Mouse (Mus musculus): ENCODE data around the gene Cbln3. TPM values are rescaled to one million over a fixed set of nuclear protein-coding genes. Genes with fewer than 3 reads are reported as not detected.

Gene Cbln3
- polyA plus RNA-seq, 1 experiment from 2014 or later, result 0.07 TPM

DNA sequence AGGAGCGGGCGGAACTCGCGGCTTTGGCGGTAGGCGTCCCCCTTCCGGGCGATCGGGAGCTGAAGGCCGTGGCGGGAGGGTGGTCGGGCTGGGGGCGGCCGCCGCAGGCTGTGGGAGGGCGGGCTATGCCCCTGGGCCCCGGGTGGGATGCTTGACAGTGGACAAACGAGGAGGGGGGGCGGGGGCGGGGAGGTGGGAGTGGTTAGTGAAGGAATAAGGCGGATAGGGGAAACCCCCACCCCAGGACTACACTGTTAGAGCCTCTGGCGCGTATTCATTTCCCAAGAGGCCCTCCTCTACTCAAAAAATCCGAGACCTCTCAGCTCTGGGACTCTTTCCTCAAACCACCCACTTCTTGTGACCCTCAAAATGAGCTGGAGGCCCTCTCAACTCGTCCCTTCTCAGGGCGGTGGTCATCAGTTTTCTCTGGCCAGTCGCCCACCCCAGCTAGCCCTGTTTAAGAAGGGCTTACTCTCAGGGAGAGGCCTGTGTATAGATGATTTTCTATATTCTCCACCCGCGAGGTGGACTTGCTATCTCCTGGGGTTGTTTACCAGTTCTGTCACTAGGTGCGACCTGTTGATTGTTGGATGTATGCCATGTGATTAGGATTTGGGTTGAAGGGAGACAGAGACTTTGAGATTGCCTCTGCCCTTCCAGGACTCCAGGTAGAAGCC, 1.1 kb upstream of the Cbln3 start:
- Histone ChIP-seq H3K36me3 (replicated peaks; ENCODE audit: control insufficient read depth, insufficient read depth, low read depth, low read length) (peaks cover 9% of the 10 kb centered on the region), H3K27ac (replicated peaks; ENCODE audit: low read depth, low read length) (peak overlapping the region; percentile 84), H3K4me2 (ENCODE audit: low read depth, low read length) (peak overlapping the region; percentile 85), H3K4me1 (ENCODE audit: control insufficient read depth, insufficient read depth, low read length) (no peaks in the 10 kb centered on the region), H3K9ac (replicated peaks; ENCODE audit: low read length) (peak overlapping the region; percentile 74), H3K9me3 (replicated peaks; ENCODE audit: control insufficient read depth, low read length) (no peaks in the 10 kb centered on the region), H3K27me3 (ENCODE audit: control insufficient read depth, insufficient read depth, low read length) (no peaks in the 10 kb centered on the region), H3K4me3 (ENCODE audit: low read depth, low read length) (peak overlapping the region; percentile 76)
- DNase-seq (ENCODE audit: low spot score) (peak; percentile 56), ATAC-seq (replicated peaks; ENCODE audit: insufficient number of reproducible peaks, low FRiP score, low TSS enrichment, low read depth) (peak; percentile 67)
- WGBS, result 0% methylated on average over 15 of the region's 30 CpGs

DNA sequence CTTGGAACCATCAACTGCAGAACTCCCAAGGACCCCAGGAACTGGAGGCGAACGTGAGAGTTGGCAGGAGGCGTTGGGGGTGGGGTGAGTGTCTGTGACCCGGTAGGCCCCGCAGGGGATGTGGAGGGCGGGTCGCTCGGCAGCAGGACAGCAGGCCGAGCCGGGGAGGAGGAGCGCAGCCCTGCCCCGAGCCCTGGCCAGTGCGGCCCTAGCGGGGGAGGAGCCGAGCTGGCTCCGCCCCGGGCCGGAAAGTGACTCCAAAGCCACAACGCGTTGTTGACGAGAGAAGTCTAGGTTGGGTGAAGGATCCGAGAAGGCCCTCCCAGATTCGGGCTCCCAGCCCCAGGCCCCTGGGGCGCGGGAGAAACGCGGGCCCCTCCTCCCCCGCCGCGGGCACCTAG, 521 bp upstream of the Cbln3 start, which contains the start of gene Khnyn:
Gene Khnyn, plus strand, starts transcription at position 235 of the 401 bp plus-strand sequence.
- Histone ChIP-seq H3K4me3 (ENCODE audit: low read depth, low read length) (peak within 1 kb of the TSS; percentile 76), H3K36me3 (replicated peaks; ENCODE audit: control insufficient read depth, insufficient read depth, low read depth, low read length) (peaks cover 9% of the 10 kb centered on the region), H3K4me2 (ENCODE audit: low read depth, low read length) (peak within 1 kb of the TSS; percentile 85), H3K4me1 (ENCODE audit: control insufficient read depth, insufficient read depth, low read length) (no peaks in the 10 kb centered on the region), H3K9ac (replicated peaks; ENCODE audit: low read length) (peak within 1 kb of the TSS; percentile 74), H3K9me3 (replicated peaks; ENCODE audit: control insufficient read depth, low read length) (no peaks in the 10 kb centered on the region), H3K27me3 (ENCODE audit: control insufficient read depth, insufficient read depth, low read length) (no peaks in the 10 kb centered on the region), H3K27ac (replicated peaks; ENCODE audit: low read depth, low read length) (peak within 1 kb of the TSS; percentile 84)
- WGBS, result under 1% methylated on average over 29 of the region's 30 CpGs
- peak; percentile 93 for DNase-seq (ENCODE audit: low spot score)
- peak; percentile 93 for ATAC-seq (replicated peaks; ENCODE audit: insufficient number of reproducible peaks, low FRiP score, low TSS enrichment, low read depth)

DNA sequence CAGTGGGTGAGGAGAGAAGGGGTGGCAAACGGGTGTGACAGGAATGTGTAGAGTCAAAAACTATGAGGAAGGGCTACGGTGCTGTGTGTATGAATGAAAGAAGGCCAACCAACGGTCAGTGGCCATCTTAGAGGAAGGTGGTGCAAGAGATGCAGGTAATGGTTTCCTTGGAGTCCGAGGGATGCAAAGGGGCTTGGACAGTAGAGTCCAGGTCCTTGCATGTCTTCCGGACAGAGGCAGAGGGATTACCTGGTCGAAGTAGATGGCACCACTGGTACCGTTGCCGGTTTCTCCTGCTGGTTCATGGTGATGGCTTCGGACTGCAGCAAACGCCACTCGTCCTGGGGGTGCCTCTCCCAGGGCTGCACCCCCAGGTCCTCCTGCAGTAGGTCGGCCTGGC, 529 bp downstream of the Cbln3 start:
- Histone ChIP-seq H3K9ac (replicated peaks; ENCODE audit: low read length) (no peak overlapping the region), H3K27ac (replicated peaks; ENCODE audit: low read depth, low read length) (no peak overlapping the region), H3K27me3 (ENCODE audit: control insufficient read depth, insufficient read depth, low read length) (no peaks in the 10 kb centered on the region), H3K36me3 (replicated peaks; ENCODE audit: control insufficient read depth, insufficient read depth, low read depth, low read length) (peaks cover 9% of the 10 kb centered on the region), H3K9me3 (replicated peaks; ENCODE audit: control insufficient read depth, low read length) (no peaks in the 10 kb centered on the region), H3K4me1 (ENCODE audit: control insufficient read depth, insufficient read depth, low read length) (no peaks in the 10 kb centered on the region), H3K4me3 (ENCODE audit: low read depth, low read length) (no peak overlapping the region), H3K4me2 (ENCODE audit: low read depth, low read length) (no peak overlapping the region)
- ATAC-seq (replicated peaks; ENCODE audit: insufficient number of reproducible peaks, low FRiP score, low TSS enrichment, low read depth), result no peak
- DNase-seq (ENCODE audit: low spot score), result no peak
- 91% methylated on average over 12 of the region's 12 CpGs for WGBS

DNA sequence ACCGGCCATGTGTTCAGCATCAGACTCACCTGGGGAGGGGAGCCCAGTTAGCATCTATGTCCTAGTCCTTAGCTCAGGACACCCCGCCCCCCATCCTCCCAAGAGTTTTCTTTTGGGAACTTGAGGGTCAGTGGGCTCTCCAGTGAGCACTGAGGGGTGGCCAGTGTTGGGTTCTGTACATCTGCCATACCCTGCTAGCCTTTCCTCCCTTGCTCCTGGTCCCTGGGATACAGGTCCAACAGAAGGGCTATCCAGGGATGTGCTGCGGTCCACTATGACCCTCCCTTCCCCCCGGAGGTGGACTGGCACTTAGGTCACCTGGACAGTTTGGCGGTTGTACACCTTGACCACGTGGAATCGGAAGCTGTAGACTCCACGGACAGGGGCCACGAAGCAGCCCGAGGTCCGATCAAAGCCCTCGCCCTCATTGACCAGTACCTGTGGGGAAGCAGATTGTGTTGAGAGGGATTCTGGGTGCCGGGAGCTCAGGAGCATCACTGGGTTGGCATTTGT, 987 bp downstream of the Cbln3 start:
- H3K27ac ChIP-seq (replicated peaks; ENCODE audit: low read depth, low read length), result no peak overlapping the region
- DNase-seq (ENCODE audit: low spot score) (no peak), ATAC-seq (replicated peaks; ENCODE audit: insufficient number of reproducible peaks, low FRiP score, low TSS enrichment, low read depth) (no peak)
- no peaks in the 10 kb centered on the region for H3K4me1 ChIP-seq (ENCODE audit: control insufficient read depth, insufficient read depth, low read length)
- no peaks in the 10 kb centered on the region for H3K9me3 ChIP-seq (replicated peaks; ENCODE audit: control insufficient read depth, low read length)
- no peak overlapping the region for H3K4me2 ChIP-seq (ENCODE audit: low read depth, low read length)
- no peaks in the 10 kb centered on the region for H3K27me3 ChIP-seq (ENCODE audit: control insufficient read depth, insufficient read depth, low read length)
- WGBS, result 90% methylated on average over 13 of the region's 13 CpGs
- no peak overlapping the region for H3K9ac ChIP-seq (replicated peaks; ENCODE audit: low read length)
- no peak overlapping the region for H3K4me3 ChIP-seq (ENCODE audit: low read depth, low read length)
- H3K36me3 ChIP-seq (replicated peaks; ENCODE audit: control insufficient read depth, insufficient read depth, low read depth, low read length), result peaks cover 6% of the 10 kb centered on the region

DNA sequence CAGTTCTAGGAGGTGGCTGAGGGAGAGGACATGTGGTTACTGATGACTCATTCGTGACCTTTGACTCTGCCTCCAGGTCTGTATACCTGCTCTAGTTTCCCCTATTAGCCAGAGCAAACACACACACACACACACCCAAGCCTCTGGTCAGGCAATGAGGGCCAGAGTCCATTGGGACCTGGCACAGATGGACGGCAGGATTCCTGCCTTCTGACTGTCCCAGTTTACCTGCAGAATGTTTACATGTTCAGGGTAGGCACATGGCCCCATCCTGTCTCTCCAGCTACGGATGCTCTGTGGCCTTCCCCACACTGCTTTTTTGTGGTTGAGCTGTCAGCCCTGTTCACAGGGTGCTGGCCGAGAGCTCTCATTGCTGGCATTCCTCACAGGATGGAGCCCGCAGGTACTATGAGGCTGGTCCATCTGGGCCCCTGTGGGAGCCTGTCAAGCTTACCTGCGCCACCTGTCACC, 2.0 kb downstream of the Cbln3 start:
- Histone ChIP-seq H3K4me3 (ENCODE audit: low read depth, low read length) (no peak overlapping the region), H3K27ac (replicated peaks; ENCODE audit: low read depth, low read length) (no peak overlapping the region), H3K9ac (replicated peaks; ENCODE audit: low read length) (no peak overlapping the region), H3K4me1 (ENCODE audit: control insufficient read depth, insufficient read depth, low read length) (peaks cover 3% of the 10 kb centered on the region; the same call in 1 of the 2 replicates), H3K27me3 (ENCODE audit: control insufficient read depth, insufficient read depth, low read length) (no peaks in the 10 kb centered on the region), H3K4me2 (ENCODE audit: low read depth, low read length) (no peak overlapping the region), H3K36me3 (replicated peaks; ENCODE audit: control insufficient read depth, insufficient read depth, low read depth, low read length) (no peaks in the 10 kb centered on the region), H3K9me3 (replicated peaks; ENCODE audit: control insufficient read depth, low read length) (no peaks in the 10 kb centered on the region)
- DNase-seq (ENCODE audit: low spot score) (no peak), ATAC-seq (replicated peaks; ENCODE audit: insufficient number of reproducible peaks, low FRiP score, low TSS enrichment, low read depth) (no peak)
- WGBS, result 64% methylated on average over 6 of the region's 6 CpGs

DNA sequence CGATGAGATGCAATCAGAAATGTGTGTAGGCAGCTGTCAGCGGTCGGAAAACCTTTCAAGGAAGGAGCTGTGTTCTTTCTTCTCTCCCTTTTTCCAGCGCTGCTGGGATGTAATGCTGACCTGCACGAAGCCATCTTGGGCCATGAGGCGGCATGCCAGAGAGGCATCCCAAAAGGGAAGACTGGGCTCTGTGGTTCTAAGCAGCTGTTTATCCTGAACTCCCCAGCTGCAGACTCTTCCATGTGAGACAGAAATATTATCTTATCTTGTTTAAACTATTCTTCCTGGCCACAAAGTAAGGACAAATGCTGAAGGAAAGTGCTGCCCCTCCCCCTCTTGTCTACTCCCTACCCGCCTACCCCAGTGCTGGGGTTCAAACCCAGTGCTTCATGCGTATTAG, 3.2 kb downstream of the Cbln3 start:
- H3K4me3 ChIP-seq (ENCODE audit: low read depth, low read length), result no peak overlapping the region
- DNase-seq (ENCODE audit: low spot score) (no peak), ATAC-seq (replicated peaks; ENCODE audit: insufficient number of reproducible peaks, low FRiP score, low TSS enrichment, low read depth) (no peak)
- H3K4me2 ChIP-seq (ENCODE audit: low read depth, low read length), result no peak overlapping the region
- H3K36me3 ChIP-seq (replicated peaks; ENCODE audit: control insufficient read depth, insufficient read depth, low read depth, low read length), result no peaks in the 10 kb centered on the region
- no peaks in the 10 kb centered on the region for H3K27me3 ChIP-seq (ENCODE audit: control insufficient read depth, insufficient read depth, low read length)
- peaks cover 3% of the 10 kb centered on the region; the same call in 1 of the 2 replicates for H3K4me1 ChIP-seq (ENCODE audit: control insufficient read depth, insufficient read depth, low read length)
- H3K9me3 ChIP-seq (replicated peaks; ENCODE audit: control insufficient read depth, low read length), result no peaks in the 10 kb centered on the region
- no peak overlapping the region for H3K27ac ChIP-seq (replicated peaks; ENCODE audit: low read depth, low read length)
- no peak overlapping the region for H3K9ac ChIP-seq (replicated peaks; ENCODE audit: low read length)
- 84% methylated on average over 8 of the region's 8 CpGs for WGBS

GRCm38 (mm10) chr14:55879623-55880022, 4.6 kb downstream of the Cbln3 start:
- WGBS, result 25% methylated on average over 1 of the region's 1 CpGs
- no peak overlapping the region for H3K27ac ChIP-seq (replicated peaks; ENCODE audit: low read depth, low read length)
- peaks cover 3% of the 10 kb centered on the region; the same call in 1 of the 2 replicates for H3K4me1 ChIP-seq (ENCODE audit: control insufficient read depth, insufficient read depth, low read length)
- H3K9ac ChIP-seq (replicated peaks; ENCODE audit: low read length), result no peak overlapping the region
- DNase-seq (ENCODE audit: low spot score), result peak; percentile 73
- no peaks in the 10 kb centered on the region for H3K27me3 ChIP-seq (ENCODE audit: control insufficient read depth, insufficient read depth, low read length)
- H3K4me3 ChIP-seq (ENCODE audit: low read depth, low read length), result no peak overlapping the region
- no peaks in the 10 kb centered on the region for H3K9me3 ChIP-seq (replicated peaks; ENCODE audit: control insufficient read depth, low read length)
- no peak overlapping the region for H3K4me2 ChIP-seq (ENCODE audit: low read depth, low read length)
- ATAC-seq (replicated peaks; ENCODE audit: insufficient number of reproducible peaks, low FRiP score, low TSS enrichment, low read depth), result no peak
- H3K36me3 ChIP-seq (replicated peaks; ENCODE audit: control insufficient read depth, insufficient read depth, low read depth, low read length), result no peaks in the 10 kb centered on the region

DNA sequence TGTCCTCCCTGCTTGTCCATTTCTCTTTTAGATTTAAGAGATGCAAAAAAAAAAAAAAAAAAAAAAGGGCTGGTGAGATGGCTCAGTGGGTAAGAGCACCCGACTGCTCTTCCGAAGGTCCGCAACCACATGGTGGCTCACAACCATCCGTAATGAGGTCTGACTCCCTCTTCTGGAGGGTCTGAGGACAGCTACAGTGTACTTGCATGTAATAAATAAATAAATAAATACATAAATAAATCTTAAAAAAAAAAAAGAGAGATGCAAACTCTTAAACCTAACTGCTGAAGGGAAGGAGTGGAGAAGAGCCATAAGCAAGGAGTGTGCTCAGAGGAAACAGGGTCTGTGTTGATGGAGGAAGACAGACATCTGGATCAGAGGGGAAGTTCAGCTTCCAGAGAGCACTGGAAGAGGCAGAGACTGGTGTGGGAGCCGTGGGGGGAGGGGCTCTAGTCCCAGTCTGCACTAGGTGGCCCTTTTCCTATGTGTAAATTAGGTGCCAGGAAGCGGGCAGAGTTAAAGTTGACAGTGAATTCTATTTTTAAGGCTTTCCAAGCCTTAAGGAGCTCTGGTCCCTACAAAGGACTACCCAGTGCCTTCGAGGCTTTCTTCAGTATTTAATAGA, 5.8 kb downstream of the Cbln3 start:
- Histone ChIP-seq H3K9me3 (replicated peaks; ENCODE audit: control insufficient read depth, low read length) (no peaks in the 10 kb centered on the region), H3K4me2 (ENCODE audit: low read depth, low read length) (no peak overlapping the region), H3K27me3 (ENCODE audit: control insufficient read depth, insufficient read depth, low read length) (no peaks in the 10 kb centered on the region), H3K27ac (replicated peaks; ENCODE audit: low read depth, low read length) (no peak overlapping the region), H3K9ac (replicated peaks; ENCODE audit: low read length) (no peak overlapping the region), H3K36me3 (replicated peaks; ENCODE audit: control insufficient read depth, insufficient read depth, low read depth, low read length) (no peaks in the 10 kb centered on the region), H3K4me1 (ENCODE audit: control insufficient read depth, insufficient read depth, low read length) (peaks cover 3% of the 10 kb centered on the region; the same call in 1 of the 2 replicates), H3K4me3 (ENCODE audit: low read depth, low read length) (no peak overlapping the region)
- DNase-seq (ENCODE audit: low spot score) (no peak), ATAC-seq (replicated peaks; ENCODE audit: insufficient number of reproducible peaks, low FRiP score, low TSS enrichment, low read depth) (no peak)
- 30% methylated on average over 7 of the region's 7 CpGs for WGBS
